ENCODE assay signal across 8 mouse cellular contexts in genomic region chr12:77060766-77061561, GRCm38 (mm10).
DNase-seq lines count a peak whose midpoint lies in the region; ATAC-seq lines count a peak whose summit lies in the region.

No protein-coding gene starts in this region.

- intact Hi-C loops in heart, postnatal 10 days (cut with DNase I): no loop called here
- intact Hi-C loops in left cerebral cortex, postnatal 4 days (cut with DNase I): no loop called here

- ATAC-seq in limb, embryonic 13.5 days (ENCODE audit: low FRiP score, low read depth): no peak

- DNase-seq in adrenal gland, postnatal 10 days: peak; percentile 70
- no peak for DNase-seq in adrenal gland, adult 8-10 months
- peak; percentile 7 for DNase-seq in Muller cell, postnatal 12 days (ENCODE audit: inconsistent ontology term)
- DNase-seq in heart, postnatal 10 days: peak; percentile 25 to 32
- no peak for DNase-seq in c-Kit-positive CD71-positive TER-119-positive erythroid progenitor cells, embryonic 14.5 days (ENCODE audit: low spot score)
- DNase-seq in left cerebral cortex, postnatal 4 days: no peak
- no peak for DNase-seq in ovary, postnatal 36 days (ENCODE audit: low spot score)

- H3K4me1 ChIP-seq in limb, embryonic 13.5 days: peaks cover 17% of the 10 kb centered on the region; the same call in 1 of the 2 replicates

- peak overlapping the region; percentile 56 for H3K4me2 ChIP-seq in limb, embryonic 13.5 days (replicated peaks)

- H3K36me3 ChIP-seq in limb, embryonic 13.5 days: no peaks in the 10 kb centered on the region

- no peak overlapping the region for H3K9ac ChIP-seq in limb, embryonic 13.5 days

- 84% methylated on average over 9 of the region's 9 CpGs for WGBS in limb, embryonic 13.5 days

- no peak overlapping the region for H3K4me3 ChIP-seq in limb, embryonic 13.5 days

- no peak overlapping the region for H3K27ac ChIP-seq in limb, embryonic 13.5 days

- H3K9me3 ChIP-seq in limb, embryonic 13.5 days: no peaks in the 10 kb centered on the region

- H3K27me3 ChIP-seq in limb, embryonic 13.5 days: no peaks in the 10 kb centered on the region

Comparison
In these comparisons a context has a peak if more than half of its experiments do, and no peak if none do; other contexts are left out.
1. DNase-seq: peak in adrenal gland, postnatal 10 days (single experiment), Muller cell, postnatal 12 days (single experiment) and heart, postnatal 10 days (2 of 2); none in adrenal gland, adult 8-10 months (single experiment), c-Kit-positive CD71-positive TER-119-positive erythroid progenitor cells, embryonic 14.5 days (single experiment), left cerebral cortex, postnatal 4 days (single experiment) and ovary, postnatal 36 days (single experiment).